Mouse (Mus musculus) left cerebral cortex, adult 11 months (tissue): ENCODE measurements around the gene Pcnx2.

ENCODE experiments used
- DNase-seq: peaks from one replicate; pipeline ENCODE4 v3.0.0; 2022; ENCODE audit warnings: low spot score

Gene Pcnx2

GRCm38 (mm10) chr8:125897868-125898788 lies at the start of gene Pcnx2:
Gene Pcnx2 (minus strand): TSS chr8:125898317.
- peak; percentile 81 for DNase-seq

GRCm38 (mm10) chr8:125944511-125944910 lies 46.4 kb upstream of the Pcnx2 start:
- no peak for DNase-seq

GRCm38 (mm10) chr8:125935649-125936048 lies 37.5 kb upstream of the Pcnx2 start:
- DNase-seq: no peak

- no peak for DNase-seq
These were observed 33.7 kb upstream of the Pcnx2 start for GRCm38 (mm10) chr8:125931822-125932221.

GRCm38 (mm10) chr8:125930276-125931046 lies 32.3 kb upstream of the Pcnx2 start:
- no peak for DNase-seq

- no peak for DNase-seq
These were observed 28.5 kb upstream of the Pcnx2 start for GRCm38 (mm10) chr8:125926636-125927035.

GRCm38 (mm10) chr8:125922333-125922732 lies 24.2 kb upstream of the Pcnx2 start:
- no peak for DNase-seq

GRCm38 (mm10) chr8:125920761-125921160 lies 22.6 kb upstream of the Pcnx2 start:
- no peak for DNase-seq

GRCm38 (mm10) chr8:125920281-125920680 lies 22.2 kb upstream of the Pcnx2 start:
- DNase-seq: no peak

- DNase-seq: no peak
These were observed 21.4 kb upstream of the Pcnx2 start for GRCm38 (mm10) chr8:125919560-125919959.

GRCm38 (mm10) chr8:125918719-125919118 lies 20.6 kb upstream of the Pcnx2 start:
- DNase-seq: no peak

GRCm38 (mm10) chr8:125917013-125917412 lies 18.9 kb upstream of the Pcnx2 start:
- no peak for DNase-seq

- no peak for DNase-seq
These were observed 16.3 kb upstream of the Pcnx2 start for GRCm38 (mm10) chr8:125914386-125914785.

- no peak for DNase-seq
These were observed 15.1 kb upstream of the Pcnx2 start for GRCm38 (mm10) chr8:125913206-125913605.

GRCm38 (mm10) chr8:125911229-125911580 lies 13.1 kb upstream of the Pcnx2 start:
- DNase-seq: no peak

GRCm38 (mm10) chr8:125910365-125911228 lies 12.5 kb upstream of the Pcnx2 start, which contains the start of gene Map3k21:
Gene Map3k21 (plus strand): TSS chr8:125910450.
- DNase-seq: no peak

- no peak for DNase-seq
These were observed 11.7 kb upstream of the Pcnx2 start for GRCm38 (mm10) chr8:125909661-125910364.

- DNase-seq: no peak
These were observed 9.2 kb upstream of the Pcnx2 start for GRCm38 (mm10) chr8:125907311-125907710.

- DNase-seq: no peak
These were observed 7.2 kb upstream of the Pcnx2 start for GRCm38 (mm10) chr8:125905341-125905740.

GRCm38 (mm10) chr8:125902521-125902920 lies 4.4 kb upstream of the Pcnx2 start:
- DNase-seq: no peak

GRCm38 (mm10) chr8:125901167-125901566 lies 3.0 kb upstream of the Pcnx2 start:
- DNase-seq: no peak
